Mouse (Mus musculus) CH12.LX (cell line): ENCODE results near the gene Ugdh. TPM values are rescaled to one million over a fixed set of nuclear protein-coding genes. Genes with fewer than 3 reads are reported as not detected.

Source experiments
- DNase-seq: peaks from one replicate; pipeline ENCODE4 v3.0.0-alpha.2; 2013; ENCODE audit errors: extremely low read depth
- H3K27ac ChIP-seq: 2 replicates; pipeline ENCODE4 v1.5.1; 2012; ENCODE audit warnings: low read depth, mild to moderate bottlenecking, control low read depth, moderate library complexity; ENCODE audit not compliant: insufficient read depth
- H3K27me3 ChIP-seq: replicated peaks from 2 replicates; pipeline ENCODE3; 2012; ENCODE audit warnings: inconsistent platforms
- H3K36me3 ChIP-seq, 2 experiments: replicated peaks in 1 of 2; 2 replicates each; pipeline versions ENCODE3 to v1.6.1; 2012; ENCODE audit warnings: inconsistent platforms in 1 of 2, low read length in 1 of 2, mild to moderate bottlenecking in 1 of 2, mixed read lengths in 1 of 2, moderate library complexity in 1 of 2; ENCODE audit not compliant: control insufficient read depth in 1 of 2, insufficient read depth in 1 of 2
- H3K4me1 ChIP-seq, 2 experiments: 2 replicates each; pipeline ENCODE4 v1.6.1; 2012; ENCODE audit warnings: inconsistent platforms in 1 of 2, moderate library complexity in 1 of 2; ENCODE audit not compliant: insufficient read depth in 2 of 2, control insufficient read depth in 1 of 2
- H3K4me2 ChIP-seq: 2 replicates; pipeline ENCODE4 v1.6.1; 2012; ENCODE audit warnings: low read depth, mild to moderate bottlenecking, control low read depth; ENCODE audit not compliant: poor library complexity, insufficient read depth, severe bottlenecking
- H3K4me3 ChIP-seq, 3 experiments: fragments of 150-350 bp in 1 of 3; sonication (generic) in 1 of 3; replicated peaks in 1 of 3; 2 replicates each; pipeline versions ENCODE3 to v1.5.1; 2011 to 2012; ENCODE audit warnings: low read depth in 2 of 3, low read length in 2 of 3, mild to moderate bottlenecking in 2 of 3, moderate library complexity in 2 of 3, control low read depth in 1 of 3, improper control_type of control experiment in 1 of 3, inconsistent platforms in 1 of 3, mixed read lengths in 1 of 3; ENCODE audit not compliant: poor library complexity in 1 of 3
- H3K79me2 ChIP-seq: replicated peaks from 2 replicates; pipeline ENCODE4 v1.6.1; 2012; ENCODE audit warnings: mild to moderate bottlenecking, moderate library complexity; ENCODE audit not compliant: control insufficient read depth, poor library complexity, insufficient read depth, severe bottlenecking; ENCODE audit errors: extremely low read depth
- H3K9ac ChIP-seq: 2 replicates; pipeline ENCODE4 v1.6.1; 2012; ENCODE audit warnings: low read depth, mild to moderate bottlenecking, control low read depth, moderate library complexity; ENCODE audit not compliant: insufficient read depth
- H3K9me3 ChIP-seq: replicated peaks from 2 replicates; pipeline ENCODE3; 2012; ENCODE audit warnings: low read length, inconsistent platforms, mixed read lengths
- BHLHE40 ChIP-seq: IDR thresholded peaks from 2 replicates; pipeline ENCODE4 v1.6.1; 2011; ENCODE audit warnings: mild to moderate bottlenecking, low read depth, low read length, improper control_type of control experiment
- CHD2 ChIP-seq: IDR thresholded peaks from 2 replicates; pipeline ENCODE4 v1.6.1; 2011; ENCODE audit warnings: low read length, improper control_type of control experiment
- CTCF ChIP-seq, 2 experiments: IDR thresholded peaks in 1 of 2; conservative IDR thresholded peaks in 1 of 2; 2 replicates each; pipeline ENCODE4 v1.5.1; 2011 to 2012; ENCODE audit warnings: low read depth in 2 of 2, low read length in 2 of 2, improper control_type of control experiment in 1 of 2, inconsistent platforms in 1 of 2, mild to moderate bottlenecking in 1 of 2, moderate library complexity in 1 of 2
- E2F4 ChIP-seq: IDR thresholded peaks from 2 replicates; pipeline ENCODE4 v1.6.1; 2011; ENCODE audit warnings: low read depth, low read length, improper control_type of control experiment; ENCODE audit not compliant: insufficient replicate concordance
- GABPA ChIP-seq: IDR thresholded peaks from 2 replicates; pipeline ENCODE4 v1.6.1; 2012; ENCODE audit warnings: low read depth, low read length, improper control_type of control experiment, inconsistent platforms; ENCODE audit not compliant: insufficient replicate concordance
- JUND ChIP-seq: conservative IDR thresholded peaks from 2 replicates; pipeline ENCODE4 v1.6.1; 2011; ENCODE audit warnings: low read depth, low read length, improper control_type of control experiment
- KAT2A ChIP-seq: IDR thresholded peaks from 2 replicates; pipeline ENCODE4 v1.6.1; 2012; ENCODE audit warnings: low read length, improper control_type of control experiment, inconsistent platforms; ENCODE audit not compliant: insufficient replicate concordance
- MAFK ChIP-seq: IDR thresholded peaks from 2 replicates; pipeline ENCODE4 v1.6.1; 2011; ENCODE audit warnings: low read length, improper control_type of control experiment; ENCODE audit not compliant: insufficient replicate concordance
- MYC ChIP-seq: IDR thresholded peaks from 2 replicates; pipeline ENCODE4 v1.6.1; 2011; ENCODE audit warnings: low read depth, mild to moderate bottlenecking, improper control_type of control experiment, low read length
- POLR2A ChIP-seq: IDR thresholded peaks from 2 replicates; pipeline ENCODE4 v1.6.1; 2011; ENCODE audit warnings: low read depth, mild to moderate bottlenecking, improper control_type of control experiment, low read length
- POLR2AphosphoS2 ChIP-seq: IDR thresholded peaks from 2 replicates; pipeline ENCODE4 v1.6.1; 2011; ENCODE audit warnings: low read depth, low read length, improper control_type of control experiment
- RAD21 ChIP-seq: IDR thresholded peaks from 2 replicates; pipeline ENCODE4 v1.6.1; 2011; ENCODE audit warnings: low read depth, mild to moderate bottlenecking, low read length, improper control_type of control experiment, moderate library complexity
- RCOR1 ChIP-seq: conservative IDR thresholded peaks from 2 replicates; pipeline ENCODE4 v1.6.1; 2012; ENCODE audit warnings: low read depth, mild to moderate bottlenecking, inconsistent platforms, low read length, improper control_type of control experiment
- SMC3 ChIP-seq: IDR thresholded peaks from 2 replicates; pipeline ENCODE4 v1.6.1; 2011; ENCODE audit warnings: low read depth, low read length, improper control_type of control experiment
- UBTF ChIP-seq: IDR thresholded peaks from 2 replicates; pipeline ENCODE4 v1.6.1; 2012; ENCODE audit warnings: low read depth, mild to moderate bottlenecking, inconsistent platforms, low read length, improper control_type of control experiment, moderate library complexity
- USF1 ChIP-seq: IDR thresholded peaks from 2 replicates; pipeline ENCODE4 v1.6.1; 2014; ENCODE audit warnings: low read depth, mild to moderate bottlenecking, inconsistent platforms, low read length, improper control_type of control experiment
- ZC3H11A ChIP-seq: IDR thresholded peaks from 2 replicates; pipeline ENCODE4 v1.6.1; 2012; ENCODE audit warnings: low read depth, mild to moderate bottlenecking, inconsistent platforms, low read length, improper control_type of control experiment
- ZKSCAN1 ChIP-seq: IDR thresholded peaks from 2 replicates; pipeline ENCODE4 v1.6.1; 2012; ENCODE audit warnings: low read depth, inconsistent platforms, low read length, improper control_type of control experiment, borderline replicate concordance
- dilution Hi-C: fragments of 300-500 bp; cut with MboI; formaldehyde crosslinking; loops from 2 replicates; pipeline ENCODE4 v1.14.3; 2020; ENCODE audit warnings: low sequenced_read_pairs; ENCODE audit not compliant: extremely low pct_unique_long_range_greater_than_20kb, extremely low pct_ligation_motif_present
- in situ Hi-C: fragments of 300-500 bp; cut with MboI; formaldehyde crosslinking; loops from 3 replicates; pipeline ENCODE4 v1.14.3; 2019; ENCODE audit warnings: low sequenced_read_pairs, low pct_ligation_motif_present, low pct_unique_long_range_greater_than_20kb, mixed read lengths
- polyA plus RNA-seq: library from polyadenylated mRNA; unstranded; fragments of >175 nt; gene quantifications from 2 replicates; pipeline ENCODE4 v1.2.1, GENCODE M21; 2012; ENCODE audit warnings: low read depth; ENCODE audit not compliant: insufficient read length
- total RNA-seq, 2 experiments: library from RNA; depleted of rRNA; stranded (reverse); fragments of 300-350 nt in 1 of 2; fragments of >200 nt in 1 of 2; gene quantifications; 2 replicates each; pipeline ENCODE4 v1.2.3; 2012 to 2014

Ugdh gene
- total and polyA plus RNA-seq, 3 experiments: 8.9 to 45.7 (median 38.0) TPM

DNA sequence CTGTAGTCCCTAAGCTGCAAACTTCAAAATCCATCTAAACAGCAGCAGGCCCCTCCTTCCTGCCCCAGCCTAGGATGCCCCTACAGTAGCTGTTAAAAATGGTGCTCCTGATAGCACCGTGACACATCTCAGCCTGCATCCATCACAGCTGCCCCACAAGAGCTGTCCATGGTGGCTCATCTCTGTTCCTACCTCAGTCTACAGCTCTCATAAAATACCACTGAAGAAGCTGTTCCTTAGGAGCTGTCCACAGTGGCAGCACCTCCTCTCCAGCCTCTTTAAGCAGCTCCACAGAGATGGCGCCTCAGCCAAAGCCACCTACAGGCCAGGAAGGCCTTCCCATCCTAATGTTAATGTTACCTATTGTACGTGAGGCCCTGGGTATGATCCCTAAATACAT lies 31.2 kb upstream of the Ugdh start:
- Histone ChIP-seq H3K27ac (no peak overlapping the region), H3K4me3 (no peak overlapping the region), H3K79me2 (no peaks in the 10 kb centered on the region), H3K36me3 (peaks cover 0 to 23% of the 10 kb centered on the region in 2 experiments), H3K4me2 (no peak overlapping the region), H3K4me1 (no peaks in the 10 kb centered on the region), H3K9me3 (peaks cover 4% of the 10 kb centered on the region), H3K9ac (no peak overlapping the region), H3K27me3 (no peaks in the 10 kb centered on the region)
- dilution Hi-C loops (no loop called here), in situ Hi-C loops (no loop called here)
- TF ChIP-seq UBTF: no peak
- TF ChIP-seq POLR2A: no peak
- TF ChIP-seq JUND: no peak
- no peak for TF ChIP-seq GABPA
- no peak for TF ChIP-seq RAD21
- no peak for TF ChIP-seq KAT2A
- TF ChIP-seq MYC: no peak
- DNase-seq: no peak

DNA sequence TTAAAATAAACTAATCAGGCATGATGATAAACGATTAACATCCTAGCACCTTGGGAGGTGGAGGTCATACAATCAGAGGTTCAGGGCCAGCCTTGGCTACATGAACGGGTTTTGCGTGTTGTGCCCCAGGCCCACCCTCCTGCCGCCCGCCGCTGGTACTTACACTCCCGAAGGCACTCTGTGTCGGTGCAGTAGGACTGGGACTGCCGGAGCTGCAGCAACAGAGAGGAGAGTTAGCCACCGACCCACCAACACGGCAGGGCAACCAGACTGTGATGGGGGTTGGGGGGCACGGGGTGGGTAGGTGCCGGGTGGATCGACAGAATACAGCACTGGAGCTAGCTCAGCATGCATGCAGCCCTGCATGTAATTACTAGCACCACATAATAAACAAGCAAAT lies 24.6 kb upstream of the Ugdh start:
- H3K4me2 ChIP-seq: no peak overlapping the region
- H3K79me2 ChIP-seq: no peaks in the 10 kb centered on the region
- in situ Hi-C loops: no loop called here
- no peak for DNase-seq
- H3K36me3 ChIP-seq: peaks cover 0 to 15% of the 10 kb centered on the region in 2 experiments
- no peak overlapping the region for H3K9ac ChIP-seq
- dilution Hi-C loops: no loop called here
- no peak overlapping the region for H3K27ac ChIP-seq
- no peaks in the 10 kb centered on the region for H3K27me3 ChIP-seq
- H3K4me3 ChIP-seq: no peak overlapping the region
- TF ChIP-seq SMC3 (no peak), POLR2AphosphoS2 (no peak), RCOR1 (no peak), CTCF (conservative IDR thresholded peaks at IDR 0.05 in 1 of 2, IDR thresholded peaks at IDR 0.05 in 1 of 2; ENCODE audit: low read depth in 2 of 2, low read length in 2 of 2) (no peak), CHD2 (no peak), BHLHE40 (no peak), MAFK (no peak), USF1 (no peak), POLR2A (no peak), E2F4 (no peak), KAT2A (no peak), ZC3H11A (no peak), ZKSCAN1 (no peak), MYC (no peak)
- TF ChIP-seq, all 38 proteins: peak for 0
- Histone ChIP-seq H3K4me1 (peaks cover 0 to 11% of the 10 kb centered on the region in 2 experiments; a peak in 2 of 4 replicates), H3K9me3 (peaks cover 2% of the 10 kb centered on the region)
